Mouse (Mus musculus) monocyte, adult 59 days (primary cell): Measurements from ENCODE around the gene Kif20b. TPM values are rescaled to one million over a fixed set of nuclear protein-coding genes. Genes with fewer than 3 reads are reported as not detected.

Experiments used
- total RNA-seq, 2 experiments: library from RNA; stranded (reverse); gene quantifications; one replicate each; pipeline ENCODE4 v1.2.4; 2023

Gene Kif20b
- total RNA-seq: 1 to 10 TPM; 1.9 to 3.6 TPM

GRCm38 (mm10) chr19:34921652-34922602 lies at the start of gene Kif20b:
Gene Kif20b, plus strand, starts transcription at chr19:34922361.

DNA sequence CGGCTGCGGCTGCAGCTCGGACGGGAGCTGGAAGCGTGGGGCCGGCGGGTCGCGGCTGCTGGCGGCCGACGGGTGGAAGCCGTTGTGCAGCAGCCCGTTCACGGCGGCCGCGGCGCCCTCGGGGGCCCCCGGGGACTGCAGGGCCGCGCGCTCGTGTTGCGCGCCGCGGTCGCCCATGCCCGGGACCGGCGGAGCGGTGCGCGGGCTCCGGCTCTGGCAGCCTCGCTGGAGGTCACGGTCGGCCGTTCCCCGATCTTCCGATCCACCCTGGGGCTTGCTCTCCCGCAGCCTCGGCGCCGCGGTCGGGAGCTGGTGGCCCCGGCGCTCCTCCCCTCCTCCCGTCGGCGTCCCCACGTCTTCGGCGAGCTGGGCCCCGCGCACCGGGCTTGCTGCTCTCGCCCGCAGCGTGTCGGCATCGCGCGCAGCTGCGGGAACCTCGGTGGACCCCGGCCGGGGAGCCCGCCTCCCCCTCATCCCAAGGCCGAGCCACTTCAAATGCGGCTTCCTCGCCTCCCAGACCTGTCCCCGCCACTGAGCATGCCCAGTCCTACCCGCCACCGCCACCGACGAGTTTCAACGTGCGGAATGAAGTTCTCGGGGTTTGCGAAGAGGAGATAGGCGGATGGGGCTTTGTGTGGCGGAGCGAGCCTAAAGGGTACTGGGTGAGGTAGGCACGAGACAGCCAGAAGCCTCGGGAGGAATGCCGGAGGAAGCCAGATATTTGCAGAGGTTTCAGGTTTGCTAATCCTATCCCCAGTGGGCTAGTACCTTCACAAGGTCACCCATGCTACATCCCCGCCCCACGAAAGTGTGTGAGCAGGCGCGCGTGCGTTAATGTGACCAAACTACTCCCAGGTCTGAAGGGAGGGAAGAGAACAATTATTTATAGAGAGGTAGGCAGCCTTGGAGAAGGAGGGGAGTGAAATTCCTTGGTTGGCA lies 43.3 kb upstream of the Kif20b start, which contains the start of gene Pank1:
Gene Pank1, minus strand, starts transcription at position 853 of the 939 bp plus-strand sequence.

Other genes starting within 250 kb of the Kif20b start
- not detected for gene Slc16a12, start 175.1 kb upstream of the Kif20b start, total RNA-seq
- 1 to 10 TPM; 3.3 to 4.5 TPM for gene Pank1, start 42.9 kb upstream of the Kif20b start, total RNA-seq